Mouse (Mus musculus) heart, adult 8-10 months (tissue): ENCODE data around the gene Vac14. TPM values are rescaled to one million over a fixed set of nuclear protein-coding genes. Genes with fewer than 3 reads are reported as not detected.

Source experiments
- DNase-seq: peaks from one replicate; pipeline ENCODE4 v3.0.0; 2022; ENCODE audit warnings: low spot score
- total RNA-seq, 4 experiments: library from RNA; stranded (reverse); gene quantifications; 2 replicates each; pipeline ENCODE4 v1.2.4; 2022

Gene Vac14
- total RNA-seq: 10 to 100 TPM; 14.0 to 18.3 (median 16.3) TPM

DNA sequence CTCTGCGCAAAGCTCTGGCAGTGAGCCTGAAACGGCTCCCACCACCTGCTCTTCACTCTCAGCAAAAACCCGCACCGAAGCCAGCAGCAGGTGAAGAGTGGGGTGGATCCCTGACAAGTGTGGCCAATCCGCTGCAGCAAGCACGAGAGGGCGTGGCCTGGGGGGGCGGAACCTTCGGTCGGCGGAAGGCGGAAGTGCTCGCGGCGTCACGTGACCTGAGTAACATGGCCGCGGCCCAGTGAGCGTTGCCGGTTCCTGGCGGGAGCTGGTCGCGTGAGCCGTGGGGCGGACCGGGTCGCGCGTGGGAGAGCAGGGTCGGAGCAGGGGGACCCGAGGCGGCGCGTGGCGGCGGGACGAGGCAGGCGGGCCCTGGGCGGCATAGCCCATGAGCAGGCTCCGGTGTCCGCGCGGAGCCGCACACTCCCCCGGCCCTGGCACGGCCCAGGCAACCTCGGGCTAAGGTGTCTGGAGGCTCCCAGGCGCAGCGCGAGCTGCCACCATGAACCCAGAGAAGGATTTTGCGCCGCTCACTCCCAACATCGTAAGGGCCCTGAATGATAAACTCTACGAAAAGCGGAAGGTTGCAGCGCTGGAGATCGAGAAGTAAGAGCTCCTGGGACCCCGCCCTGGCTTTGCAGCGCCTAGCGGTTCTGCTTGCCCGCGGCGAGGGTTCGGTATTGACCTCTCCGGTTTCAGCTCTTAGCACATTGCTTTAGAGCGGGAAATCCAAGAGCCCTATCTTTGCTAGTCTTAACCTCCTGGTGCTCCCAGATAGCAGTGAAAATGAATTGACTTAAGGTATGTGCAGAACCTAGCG lies at the start of gene Vac14:
TSS of gene Vac14 (plus strand) at position 195 of the 817 bp plus-strand sequence.
- DNase-seq: peak; percentile 97

DNA sequence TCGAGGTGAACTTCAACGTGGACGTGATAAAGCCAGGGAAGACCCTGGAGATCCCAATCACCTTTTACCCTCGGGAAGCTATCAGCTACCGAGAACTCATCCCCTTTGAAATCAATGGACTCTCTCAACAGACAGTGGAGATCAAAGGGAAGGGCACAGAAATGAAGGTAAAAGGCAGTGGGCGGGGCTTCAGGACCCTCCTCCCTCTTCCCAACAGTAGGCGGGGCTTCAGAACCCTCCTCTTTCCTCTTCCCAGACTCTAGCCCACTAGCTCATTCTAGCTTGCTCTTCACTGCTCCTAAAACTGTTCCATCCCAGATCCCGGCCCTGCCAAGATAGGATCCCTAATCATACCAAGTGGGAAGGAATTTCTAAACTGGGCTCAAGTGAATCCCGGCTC lies 25.7 kb upstream of the Vac14 start:
- no peak for DNase-seq

DNA sequence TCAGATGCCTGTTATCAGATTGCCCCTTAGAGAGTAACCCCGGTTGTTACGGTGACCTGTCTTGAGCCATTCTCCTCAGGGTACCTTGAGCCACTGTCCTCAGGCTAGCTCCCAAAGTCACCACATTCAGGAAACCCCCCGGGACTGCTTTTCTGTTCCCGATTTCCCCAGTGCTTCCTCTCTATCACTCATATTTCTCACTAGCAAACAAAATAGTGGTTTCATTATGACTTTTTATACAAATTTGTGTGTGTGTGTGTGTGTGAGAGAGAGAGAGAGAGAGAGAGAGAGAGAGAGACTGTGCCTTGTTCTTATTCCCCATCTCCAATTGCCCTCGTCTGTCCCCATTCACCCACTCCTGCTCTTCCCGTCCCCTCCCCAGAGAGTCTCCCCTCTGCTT lies 24.2 kb upstream of the Vac14 start:
- DNase-seq: no peak

DNA sequence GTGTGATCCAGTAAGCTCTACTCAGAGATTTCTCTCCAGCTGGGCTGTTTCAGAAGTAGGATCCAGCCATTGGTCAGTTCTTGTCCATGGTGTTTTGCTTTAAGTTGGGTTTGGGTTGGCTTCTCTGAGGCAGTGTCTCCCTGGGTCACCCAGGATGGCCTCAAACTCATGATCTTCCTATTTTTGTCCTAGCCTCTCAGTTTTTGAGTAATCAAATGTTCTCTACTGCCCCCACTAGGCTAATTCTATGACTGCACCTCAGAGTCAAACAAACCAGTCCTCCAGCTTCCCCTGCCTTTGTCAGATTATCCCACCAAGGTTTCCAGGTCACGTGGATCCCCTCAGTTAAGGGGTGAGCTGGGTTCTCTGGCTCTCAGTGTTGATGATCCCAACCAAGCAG lies 13.8 kb upstream of the Vac14 start:
- DNase-seq: peak; percentile 53

DNA sequence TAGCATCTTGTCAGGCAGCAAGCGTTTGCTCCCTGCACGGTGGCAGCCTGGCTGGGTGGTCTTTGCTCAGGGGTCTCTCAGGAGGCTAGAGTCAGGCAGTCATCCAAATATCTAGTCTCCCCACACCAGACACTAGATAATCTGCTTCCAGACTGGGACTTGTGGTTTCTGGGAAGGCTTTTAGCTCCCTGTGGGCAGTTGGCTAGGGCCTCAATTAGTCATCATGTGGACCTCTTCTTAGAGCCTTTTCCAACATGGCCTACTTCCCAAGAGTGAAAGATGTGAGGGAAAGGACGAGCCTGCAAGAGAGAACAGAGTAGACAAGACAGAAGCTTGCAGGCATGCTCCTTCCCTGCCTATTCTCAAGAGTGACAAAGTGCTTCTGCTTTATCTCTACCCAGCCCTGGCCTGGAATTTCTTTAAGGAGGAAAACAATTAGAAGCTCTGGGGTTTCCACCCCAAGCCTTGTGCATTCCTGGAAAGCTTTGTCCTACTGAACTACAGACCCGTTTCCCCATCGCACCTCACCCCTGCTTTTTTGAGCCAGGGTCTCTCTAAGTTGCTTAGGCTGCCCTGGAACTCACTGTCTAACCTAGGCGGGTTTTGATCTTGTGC lies 12.9 kb upstream of the Vac14 start:
- peak; percentile 37 for DNase-seq

DNA sequence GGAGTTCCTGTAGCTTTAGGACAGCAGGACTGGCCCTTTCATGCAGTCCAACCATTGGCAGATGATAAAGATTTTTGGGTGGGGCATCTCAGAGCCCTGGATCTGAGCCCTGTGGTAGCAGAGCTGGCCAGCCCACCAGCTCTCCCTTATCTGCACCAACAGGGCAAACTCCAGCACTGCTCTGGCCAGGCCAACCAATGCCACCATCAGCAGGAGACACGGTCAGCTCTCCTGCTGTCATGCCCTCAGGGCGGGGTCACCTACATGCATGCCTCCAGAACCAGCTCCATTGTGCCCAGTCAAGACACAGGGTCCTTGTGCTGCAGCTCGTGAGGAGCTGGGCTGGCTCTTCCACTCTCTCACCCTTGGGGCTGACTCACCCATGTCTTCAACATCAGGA lies 2.7 kb upstream of the Vac14 start:
- no peak for DNase-seq

DNA sequence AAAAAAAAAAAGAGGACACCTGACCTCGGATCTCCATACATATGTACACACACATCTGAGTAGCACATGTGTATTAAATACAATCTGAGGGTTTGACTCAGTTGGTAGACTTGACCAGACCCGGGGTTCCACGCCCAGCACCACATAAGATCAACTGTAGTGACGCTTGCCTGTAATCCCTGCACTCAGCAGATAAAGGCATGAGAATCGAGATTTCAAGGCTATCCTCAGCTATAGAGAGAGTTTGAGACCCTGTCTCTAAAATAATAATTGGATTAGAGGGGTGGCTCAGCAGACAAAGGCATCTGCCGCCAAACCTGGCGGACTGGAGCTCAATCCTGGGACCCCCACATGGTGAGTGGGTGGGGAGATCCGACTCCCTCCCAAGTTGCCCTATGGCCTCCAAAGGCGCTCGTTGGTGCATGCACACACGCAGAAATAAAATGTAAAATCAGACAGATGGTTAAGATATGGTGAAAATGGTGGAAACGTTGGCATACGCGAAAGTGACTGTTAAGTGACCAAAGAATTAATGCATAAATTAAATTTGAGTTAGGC lies 505 bp upstream of the Vac14 start:
- no peak for DNase-seq

DNA sequence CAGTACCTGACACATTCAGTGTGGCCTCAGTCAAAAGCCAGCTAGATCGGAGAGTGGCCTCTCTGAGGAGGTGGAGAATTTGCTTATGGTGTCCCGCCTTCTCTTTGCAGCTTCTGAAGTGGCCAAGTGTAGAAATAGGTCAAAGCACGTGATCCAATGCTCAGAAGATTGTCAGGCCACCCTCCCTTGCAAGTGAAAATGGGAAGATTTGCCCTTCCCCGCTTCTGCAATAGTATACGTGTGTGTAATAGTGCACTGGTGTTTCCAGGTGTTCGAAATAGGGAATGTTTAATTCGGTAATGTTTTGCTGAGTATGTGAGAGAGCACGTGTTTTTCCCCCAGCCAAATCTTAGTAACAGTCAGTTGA lies 806 bp downstream of the Vac14 start:
- no peak for DNase-seq

DNA sequence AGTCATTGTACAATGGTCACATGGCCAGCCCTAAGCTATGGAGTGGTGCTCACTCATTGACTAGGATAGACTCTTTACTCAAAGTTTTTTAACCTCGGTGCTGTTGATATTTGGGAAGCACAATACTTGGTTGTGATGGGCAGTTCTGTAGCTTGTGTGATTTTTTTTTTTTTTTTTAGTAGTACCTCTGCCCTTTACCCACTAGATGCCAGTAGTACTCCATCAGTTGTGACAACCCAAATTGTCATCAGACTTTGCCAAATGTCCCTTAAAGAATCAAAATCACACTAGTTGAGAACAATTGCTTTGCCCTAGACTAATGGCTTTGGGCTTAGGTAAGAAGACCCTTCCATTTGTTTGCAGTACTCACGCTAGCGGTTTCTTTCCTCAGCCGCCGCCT lies 1.5 kb downstream of the Vac14 start:
- DNase-seq: no peak

DNA sequence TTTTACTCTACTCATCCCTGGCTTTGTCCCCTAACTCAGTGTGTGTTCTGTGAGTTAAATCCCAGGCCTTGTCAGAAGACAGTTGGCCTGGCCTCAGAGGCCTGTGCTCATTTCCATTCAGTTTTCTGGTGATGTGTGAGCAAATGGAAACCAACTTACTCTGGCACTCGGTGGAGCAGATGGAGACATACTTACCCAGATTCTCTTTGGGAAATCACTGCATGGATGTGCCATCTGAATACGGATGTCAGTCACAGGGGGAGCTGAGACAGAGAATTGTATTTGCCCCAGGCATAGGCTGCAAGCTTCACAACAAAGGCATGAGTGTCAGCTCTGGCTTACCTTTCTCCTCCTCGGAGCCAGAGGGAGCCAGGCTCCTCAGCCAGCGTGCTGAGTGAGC lies 8.0 kb downstream of the Vac14 start:
- DNase-seq: no peak

DNA sequence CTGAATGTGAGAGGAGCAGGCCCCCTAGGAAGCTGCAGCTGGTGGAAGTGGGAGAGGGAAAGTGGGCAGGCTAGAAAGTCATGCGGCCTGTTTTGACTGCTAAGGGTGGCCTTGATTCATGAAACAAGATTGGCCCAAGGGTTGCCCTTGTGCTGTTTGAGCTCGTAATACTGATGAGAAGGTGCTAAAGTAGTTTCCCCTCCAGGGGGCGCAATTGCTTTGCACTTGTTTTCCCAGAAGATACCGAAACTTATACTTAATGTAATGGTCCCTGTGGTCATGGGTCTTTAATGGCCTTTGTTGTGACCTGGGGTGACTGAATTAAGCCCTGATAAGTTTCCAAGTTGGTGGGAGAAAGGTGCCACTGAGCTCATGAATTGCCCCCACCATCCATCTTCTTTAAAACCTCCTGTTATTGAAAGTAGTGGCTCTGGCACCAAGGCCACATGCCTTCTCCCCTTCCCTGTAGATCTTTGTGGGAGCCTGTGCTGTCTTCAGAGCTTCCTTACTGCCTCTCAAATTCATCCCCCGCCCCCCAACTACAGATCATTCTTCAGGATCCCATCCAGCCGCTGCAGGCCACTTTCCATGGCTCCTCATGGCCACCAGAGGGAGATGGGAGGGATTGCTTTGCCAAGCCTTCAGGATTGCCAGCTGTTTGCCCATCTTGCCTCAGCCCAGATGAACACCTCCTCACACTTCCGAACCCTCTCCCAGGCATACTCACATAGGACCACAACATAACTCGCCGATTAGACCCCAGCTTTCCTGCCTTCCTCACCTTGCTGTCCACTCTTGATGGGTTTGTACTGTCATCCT lies 11.1 kb downstream of the Vac14 start:
- DNase-seq: no peak

DNA sequence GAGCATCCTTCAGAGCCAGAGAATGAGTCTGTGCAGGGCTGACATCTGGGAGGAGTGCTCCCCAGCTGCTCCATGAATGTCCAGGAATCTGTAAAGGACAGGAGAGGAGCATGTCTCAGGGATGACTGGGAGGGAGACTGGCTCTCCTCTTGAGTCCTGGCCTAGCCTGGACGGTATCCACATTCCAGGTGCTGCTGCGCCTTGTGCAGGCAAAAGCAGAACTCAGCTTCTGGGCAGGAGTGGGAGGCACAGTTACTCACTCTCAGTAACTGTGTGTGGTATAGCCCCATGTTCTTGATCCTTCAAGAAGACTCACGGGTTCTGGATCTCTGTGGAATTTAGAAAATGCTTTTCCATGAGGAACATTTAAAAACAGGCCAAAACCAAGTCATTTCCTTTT lies 11.7 kb downstream of the Vac14 start:
- no peak for DNase-seq

DNA sequence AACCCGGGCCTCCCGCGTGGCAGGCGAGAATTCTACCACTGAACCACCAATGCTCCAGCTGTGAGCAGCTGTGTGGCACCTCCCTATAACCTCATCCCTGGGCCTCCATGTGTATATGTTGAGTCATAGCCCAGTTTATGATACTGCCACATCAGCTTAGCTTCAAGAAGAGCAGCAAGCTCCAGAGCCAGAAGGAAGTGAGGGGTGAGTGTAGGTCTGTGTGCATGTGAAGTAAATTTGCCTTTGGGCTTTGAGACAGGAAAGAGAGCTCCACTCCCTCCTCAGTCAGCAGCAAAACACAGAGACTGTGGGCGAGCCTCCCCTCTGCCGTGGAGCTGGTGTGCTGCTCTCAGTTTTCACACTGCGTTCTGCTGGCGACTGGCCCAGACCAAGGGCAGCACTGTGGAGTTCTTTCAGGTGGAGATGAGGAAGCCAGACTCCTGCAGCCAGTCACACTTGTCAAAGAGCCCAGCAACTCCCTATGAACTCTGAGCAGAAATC lies 12.2 kb downstream of the Vac14 start:
- peak; percentile 51 for DNase-seq

DNA sequence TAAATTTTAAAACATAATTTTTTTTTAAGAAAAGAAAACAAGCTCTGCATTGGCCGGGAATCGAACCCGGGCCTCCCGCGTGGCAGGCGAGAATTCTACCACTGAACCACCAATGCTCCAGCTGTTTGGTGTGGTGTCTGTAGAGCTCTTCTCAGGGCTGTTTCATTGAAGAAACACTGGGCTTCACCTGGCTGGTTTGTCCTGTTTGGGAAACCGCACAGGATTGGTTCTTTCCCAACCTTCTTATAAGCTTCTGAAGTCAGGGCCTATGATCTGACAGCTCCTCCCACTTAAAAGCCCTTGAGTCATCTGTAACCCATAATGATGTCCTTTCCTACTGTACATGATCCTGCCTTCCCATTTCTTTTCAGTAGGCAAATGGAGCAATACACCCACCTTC lies 12.8 kb downstream of the Vac14 start:
- DNase-seq: no peak

DNA sequence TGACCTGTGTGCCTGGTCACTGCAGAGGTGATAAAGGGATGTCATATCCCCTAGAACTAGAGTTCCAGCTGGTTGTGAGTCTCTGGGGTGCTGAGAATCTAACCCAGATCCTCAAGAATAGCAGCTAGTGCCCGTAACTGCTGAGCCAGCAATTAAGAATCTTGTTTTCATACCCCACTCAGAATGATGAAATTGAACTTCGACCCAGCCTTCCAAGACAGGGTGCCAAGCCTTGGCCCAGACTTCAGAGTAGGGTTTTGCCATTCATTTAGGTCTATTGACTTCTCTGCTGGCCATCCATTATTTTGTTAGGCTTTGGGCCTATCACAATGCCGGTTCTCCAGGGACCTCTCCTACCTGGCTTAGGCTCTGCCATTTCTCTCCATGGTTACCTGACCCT lies 15.4 kb downstream of the Vac14 start:
- DNase-seq: no peak

DNA sequence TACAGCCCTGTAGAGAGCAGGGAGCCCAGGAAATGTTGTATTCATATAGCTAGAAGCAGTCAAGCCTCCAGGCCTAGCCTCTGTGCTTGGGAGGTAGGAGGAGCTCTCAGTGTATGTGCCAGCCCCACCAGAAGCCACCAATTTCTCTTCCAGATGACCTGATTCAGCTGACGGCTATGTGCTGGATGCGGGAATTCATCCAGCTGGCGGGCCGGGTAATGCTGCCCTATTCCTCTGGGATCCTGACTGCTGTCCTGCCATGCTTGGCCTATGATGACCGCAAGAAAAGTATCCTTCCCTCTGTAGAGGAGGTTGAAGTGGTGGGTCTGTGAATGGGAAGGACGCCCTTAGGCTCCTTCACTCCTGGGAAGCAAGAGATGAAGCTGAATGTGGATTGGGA lies 17.8 kb downstream of the Vac14 start:
- no peak for DNase-seq

DNA sequence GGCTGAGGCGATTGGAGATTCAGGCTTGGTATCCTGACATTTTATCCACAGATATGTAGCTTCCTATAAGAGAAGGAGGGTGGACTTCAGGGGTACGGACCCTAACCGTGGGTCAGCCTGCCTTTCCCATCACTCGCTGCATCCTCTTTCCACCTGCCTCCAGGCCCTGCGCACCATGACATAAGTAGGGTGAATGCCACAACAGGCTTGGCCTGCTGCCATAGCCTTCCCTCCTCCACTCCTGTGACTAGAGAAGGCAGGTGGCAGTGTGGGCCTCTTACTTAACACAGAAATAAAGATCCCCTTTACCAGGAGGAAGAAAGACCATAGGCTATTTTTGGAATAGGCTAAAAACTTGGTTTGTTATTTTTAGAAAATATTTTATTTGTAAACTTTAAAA lies 23.9 kb downstream of the Vac14 start:
- DNase-seq: no peak

DNA sequence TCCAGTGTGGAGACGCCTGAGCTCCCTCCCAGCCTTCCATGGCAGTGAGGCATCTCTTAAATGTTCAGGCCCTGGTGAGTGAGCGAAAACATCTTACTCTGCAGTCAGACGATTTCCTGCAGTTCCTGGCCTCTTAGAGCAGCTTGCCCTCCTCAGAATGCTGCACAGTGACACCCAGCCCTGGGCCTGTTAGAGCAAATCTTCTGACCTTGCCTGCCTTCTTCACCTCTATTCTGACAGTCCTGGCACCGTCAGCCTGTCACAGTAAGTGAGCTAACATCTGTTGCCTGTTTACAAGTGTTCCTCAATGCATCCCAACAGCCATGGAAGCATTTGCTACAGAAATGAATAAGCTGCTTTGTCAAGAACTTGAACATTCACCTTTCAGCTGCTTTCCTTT lies 24.8 kb downstream of the Vac14 start:
- DNase-seq: no peak

DNA sequence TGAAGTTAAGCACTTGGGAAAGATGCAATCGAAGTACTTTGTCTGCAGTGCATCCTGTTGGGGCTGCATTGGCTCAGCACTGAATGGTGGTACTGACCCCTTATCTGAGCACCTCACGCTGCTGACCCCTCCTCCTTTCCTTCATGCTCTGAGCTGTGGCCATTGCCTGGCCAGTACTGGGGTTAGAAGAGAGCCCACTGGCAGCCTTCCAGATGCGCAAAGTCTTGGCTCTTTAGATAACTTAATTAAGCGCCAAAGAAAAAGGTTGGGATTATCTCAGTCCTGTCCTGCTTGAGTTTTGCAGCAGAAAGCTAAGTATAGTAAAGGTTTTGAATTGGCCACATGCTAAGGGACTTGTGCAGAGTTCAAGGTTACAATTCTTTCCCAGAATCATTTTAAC lies 26.0 kb downstream of the Vac14 start:
- DNase-seq: no peak

DNA sequence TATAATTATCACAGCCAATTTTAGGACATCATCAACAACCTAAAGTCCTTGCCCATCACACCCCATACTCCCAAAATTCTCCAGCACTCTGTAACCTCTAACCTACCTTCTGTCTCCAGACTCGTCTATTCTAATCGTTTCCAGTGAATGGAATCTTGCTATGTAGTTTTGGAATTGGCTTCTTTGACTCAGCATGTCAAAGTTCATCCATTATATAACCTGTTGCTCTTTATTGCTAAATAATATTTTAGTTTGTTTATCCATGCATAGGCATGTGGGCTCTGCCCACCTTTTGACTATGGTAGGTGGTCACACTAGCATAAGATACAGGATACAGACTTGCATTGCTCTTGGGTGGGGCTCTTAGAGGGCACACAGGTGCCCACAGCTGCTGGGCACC lies 26.5 kb downstream of the Vac14 start:
- DNase-seq: no peak

DNA sequence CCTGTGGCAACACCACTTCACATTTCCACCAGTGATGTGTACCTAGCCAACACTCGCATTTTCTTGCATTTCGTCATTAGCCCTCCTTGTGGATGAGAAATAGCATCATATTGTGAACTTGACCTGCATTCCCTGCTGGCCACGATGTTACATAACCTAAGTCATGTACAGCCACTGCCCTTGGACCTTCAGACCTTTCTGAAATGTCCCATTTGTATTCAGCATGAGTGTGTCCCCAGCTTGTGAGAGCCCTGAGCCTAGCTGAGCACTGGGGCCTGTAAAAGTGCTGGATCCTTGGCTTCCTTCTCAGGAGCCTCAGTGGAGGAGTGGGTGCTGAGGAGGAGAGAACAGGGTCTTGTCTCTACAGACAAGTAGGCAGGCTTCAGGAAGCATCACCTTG lies 27.0 kb downstream of the Vac14 start:
- DNase-seq: no peak

DNA sequence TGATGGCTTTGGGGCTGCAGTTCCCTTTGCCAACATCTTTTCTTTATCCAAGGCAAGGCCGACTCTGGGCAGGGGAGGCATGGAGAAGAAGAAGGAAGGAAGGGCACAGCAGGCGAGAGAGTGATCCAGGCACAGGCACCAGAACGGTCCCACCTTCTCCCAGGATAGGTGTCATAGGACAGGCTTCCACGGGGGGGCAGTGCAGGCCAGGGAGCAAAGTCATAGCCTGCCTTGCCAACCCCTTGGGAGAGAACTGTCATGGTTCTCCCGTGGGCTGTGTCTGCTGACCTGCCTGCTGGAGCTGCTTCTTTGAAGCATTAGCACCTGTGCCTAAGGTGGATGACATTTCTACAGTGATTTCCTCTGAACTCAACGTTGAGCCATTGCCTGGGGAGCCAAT lies 27.7 kb downstream of the Vac14 start:
- peak; percentile 70 for DNase-seq
